Mouse (Mus musculus) monocyte, adult 5-6 weeks (primary cell): Measurements from ENCODE around the gene BC004004. TPM values are rescaled to one million over a fixed set of nuclear protein-coding genes. Genes with fewer than 3 reads are reported as not detected.

Experiments
- ATAC-seq: fragments of 153-309, 156-312 bp; replicated peaks from 2 replicates; pipeline ENCODE4 v1.8.0; 2017; ENCODE audit warnings: mild to moderate bottlenecking; ENCODE audit not compliant: low TSS enrichment, insufficient number of reproducible peaks, severe bottlenecking, poor library complexity, low FRiP score
- total RNA-seq: library from RNA; stranded (forward); fragments of 200-1000, 200-491, 200-594 nt; gene quantifications from 3 replicates; pipeline ENCODE4 v1.2.3, GENCODE M21; 2017

Gene BC004004
- total RNA-seq, 1 experiment from 2014 or later, result 84.4 TPM

DNA sequence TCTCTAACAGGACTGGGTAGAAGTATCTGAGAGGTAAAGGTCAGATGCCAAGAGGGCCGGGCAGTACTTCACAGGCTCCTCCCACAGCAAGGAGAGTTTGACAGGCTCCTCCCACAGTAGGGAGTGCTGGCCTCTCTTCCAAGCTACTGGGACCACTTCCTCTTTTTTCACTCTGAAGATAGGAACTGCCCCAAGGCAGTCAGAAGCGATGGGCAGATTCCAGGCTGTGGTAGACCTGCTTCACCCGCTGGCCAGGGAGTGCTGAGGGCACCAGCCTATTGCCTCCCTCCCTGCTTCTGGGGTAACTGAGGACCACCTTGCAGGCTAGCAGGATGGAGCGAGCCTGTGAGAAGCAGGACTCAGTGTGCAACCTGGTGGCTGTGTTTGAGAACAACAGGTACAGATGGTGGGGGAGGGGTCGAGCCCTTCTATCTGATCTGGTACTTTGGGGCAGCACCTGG is 92.2 kb downstream of the BC004004 start, which contains the start of gene Fgd2:
Fgd2 (plus strand) TSS at position 154 of the 461 bp plus-strand sequence.
- peak; percentile 83 for ATAC-seq

- peak; percentile 40 for ATAC-seq
These were observed 93.5 kb downstream of the BC004004 start for GRCm38 (mm10) chr17:29361982-29362691.

DNA sequence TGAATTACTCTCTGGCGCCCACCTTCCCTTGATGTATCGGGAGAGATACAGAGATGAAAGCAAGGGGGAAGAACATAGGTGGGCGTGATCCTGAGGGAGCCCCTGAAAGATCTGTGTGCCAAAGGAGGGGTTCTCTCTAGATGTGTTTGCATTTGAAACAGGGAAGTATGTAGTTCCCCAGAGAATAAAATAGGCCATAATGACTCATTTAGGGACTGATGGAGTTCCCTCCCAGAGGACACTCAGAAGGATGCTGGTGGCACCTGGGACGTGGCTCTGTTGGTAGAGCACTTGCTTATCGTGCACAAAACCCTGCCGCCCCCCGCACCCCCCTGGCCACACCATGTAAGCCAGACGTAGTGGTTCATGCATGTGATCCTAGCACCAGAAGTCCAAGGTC is 94.5 kb downstream of the BC004004 start:
- ATAC-seq, result no peak

Other genes with a start within 250 kb of the BC004004 start
- gene Srsf3, start 236.2 kb upstream of the BC004004 start, total RNA-seq, result 679 to 753 TPM (median 702 TPM) in 3 replicates
- 10.7 to 29.2 TPM (median 15.7 TPM) in 3 replicates for gene Cdkn1a, start 177.8 kb upstream of the BC004004 start, total RNA-seq
- 19.9 to 98.4 TPM (median 83.3 TPM) in 3 replicates for gene Rab44, start 154.6 kb upstream of the BC004004 start, total RNA-seq
- 2.1 TPM in 1 of 3 replicates, not detected in the others for gene Cpne5, start 30.6 kb upstream of the BC004004 start, total RNA-seq
- gene Ppil1, start 4.6 kb upstream of the BC004004 start, total RNA-seq, result 12.7 to 24.2 TPM (median 17.9 TPM) in 3 replicates
- gene Pi16, start 48.9 kb downstream of the BC004004 start, total RNA-seq, result 16.9 to 37.3 TPM (median 22.0 TPM) in 3 replicates
- 56.3 to 71.0 TPM (median 67.0 TPM) in 3 replicates for gene Mtch1, start 79.1 kb downstream of the BC004004 start, total RNA-seq
- 76.8 to 91.0 TPM (median 79.1 TPM) in 3 replicates for gene Fgd2, start 92.1 kb downstream of the BC004004 start, total RNA-seq
- 698 to 1,062 TPM (median 980 TPM) in 3 replicates for gene Pim1, start 222.0 kb downstream of the BC004004 start, total RNA-seq